Mouse (Mus musculus): ENCODE measurements around the gene Arhgef15. TPM values are rescaled to one million over a fixed set of nuclear protein-coding genes. Genes with fewer than 3 reads are reported as not detected.

Arhgef15 gene
- polyA plus RNA-seq, 1 experiment: 3.7 TPM

- H3K36me3 ChIP-seq (ENCODE audit: control insufficient read depth, insufficient read depth, low read length): peaks cover 5% of the 10 kb centered on the region
- no peak for TF ChIP-seq CTCF (IDR thresholded peaks at IDR 0.05; ENCODE audit: control insufficient read depth, insufficient read depth, insufficient replicate concordance, low read depth, low read length)
- TF ChIP-seq POLR2A (IDR thresholded peaks at IDR 0.05; ENCODE audit: control insufficient read depth, low read depth, low read length): no peak
Observed at GRCm38 (mm10) chr11:68905138-68905531, 52.1 kb downstream of the Arhgef15 start.

GRCm38 (mm10) chr11:68904375-68905137 is 52.7 kb downstream of the Arhgef15 start:
- no peak for TF ChIP-seq POLR2A (IDR thresholded peaks at IDR 0.05; ENCODE audit: control insufficient read depth, low read depth, low read length)
- no peak for TF ChIP-seq CTCF (IDR thresholded peaks at IDR 0.05; ENCODE audit: control insufficient read depth, insufficient read depth, insufficient replicate concordance, low read depth, low read length)
- Histone ChIP-seq H3K27ac (ENCODE audit: control insufficient read depth, insufficient read depth, low read depth, low read length) (no peak overlapping the region), H3K4me1 (ENCODE audit: control insufficient read depth, insufficient read depth, low read length) (peaks cover 2% of the 10 kb centered on the region; the same call in 1 of the 2 replicates), H3K4me3 (ENCODE audit: control insufficient read depth, low read depth, low read length) (no peak overlapping the region), H3K36me3 (ENCODE audit: control insufficient read depth, insufficient read depth, low read length) (peaks cover 5% of the 10 kb centered on the region), H3K27me3 (ENCODE audit: control insufficient read depth, insufficient read depth, low read length) (no peaks in the 10 kb centered on the region)

More at GRCm38 (mm10) chr11:68905138-68905531, 52.1 kb downstream of the Arhgef15 start:
- Histone ChIP-seq H3K27me3 (ENCODE audit: control insufficient read depth, insufficient read depth, low read length) (no peaks in the 10 kb centered on the region), H3K4me1 (ENCODE audit: control insufficient read depth, insufficient read depth, low read length) (peaks cover 2% of the 10 kb centered on the region; the same call in 1 of the 2 replicates), H3K27ac (ENCODE audit: control insufficient read depth, insufficient read depth, low read depth, low read length) (no peak overlapping the region), H3K4me3 (ENCODE audit: control insufficient read depth, low read depth, low read length) (no peak overlapping the region)

GRCm38 (mm10) chr11:68903775-68904174 is 53.5 kb downstream of the Arhgef15 start:
- H3K27ac ChIP-seq (ENCODE audit: control insufficient read depth, insufficient read depth, low read depth, low read length): no peak overlapping the region
- H3K36me3 ChIP-seq (ENCODE audit: control insufficient read depth, insufficient read depth, low read length): peaks cover 5% of the 10 kb centered on the region
- no peak for TF ChIP-seq POLR2A (IDR thresholded peaks at IDR 0.05; ENCODE audit: control insufficient read depth, low read depth, low read length)
- TF ChIP-seq CTCF (IDR thresholded peaks at IDR 0.05; ENCODE audit: control insufficient read depth, insufficient read depth, insufficient replicate concordance, low read depth, low read length): no peak
- H3K27me3 ChIP-seq (ENCODE audit: control insufficient read depth, insufficient read depth, low read length): no peaks in the 10 kb centered on the region
- peaks cover 2% of the 10 kb centered on the region; the same call in 1 of the 2 replicates for H3K4me1 ChIP-seq (ENCODE audit: control insufficient read depth, insufficient read depth, low read length)
- no peak overlapping the region for H3K4me3 ChIP-seq (ENCODE audit: control insufficient read depth, low read depth, low read length)

- Histone ChIP-seq H3K27ac (ENCODE audit: control insufficient read depth, insufficient read depth, low read depth, low read length) (no peak overlapping the region), H3K4me3 (ENCODE audit: control insufficient read depth, low read depth, low read length) (0 out of 2 replicates have a peak overlapping the region, but pooled peaks have one; percentile 3), H3K27me3 (ENCODE audit: control insufficient read depth, insufficient read depth, low read length) (no peaks in the 10 kb centered on the region), H3K4me1 (ENCODE audit: control insufficient read depth, insufficient read depth, low read length) (peaks cover 2% of the 10 kb centered on the region; the same call in 1 of the 2 replicates), H3K36me3 (ENCODE audit: control insufficient read depth, insufficient read depth, low read length) (peaks cover 5% of the 10 kb centered on the region)
- TF ChIP-seq POLR2A (IDR thresholded peaks at IDR 0.05; ENCODE audit: control insufficient read depth, low read depth, low read length) (no peak), CTCF (IDR thresholded peaks at IDR 0.05; ENCODE audit: control insufficient read depth, insufficient read depth, insufficient replicate concordance, low read depth, low read length) (no peak)
Observed at GRCm38 (mm10) chr11:68902823-68903222, 54.5 kb downstream of the Arhgef15 start.

GRCm38 (mm10) chr11:68902367-68902766 is 54.9 kb downstream of the Arhgef15 start:
- H3K27me3 ChIP-seq (ENCODE audit: control insufficient read depth, insufficient read depth, low read length): no peaks in the 10 kb centered on the region
- TF ChIP-seq CTCF (IDR thresholded peaks at IDR 0.05; ENCODE audit: control insufficient read depth, insufficient read depth, insufficient replicate concordance, low read depth, low read length) (no peak), POLR2A (IDR thresholded peaks at IDR 0.05; ENCODE audit: control insufficient read depth, low read depth, low read length) (no peak)
- peaks cover 2% of the 10 kb centered on the region; the same call in 1 of the 2 replicates for H3K4me1 ChIP-seq (ENCODE audit: control insufficient read depth, insufficient read depth, low read length)
- H3K36me3 ChIP-seq (ENCODE audit: control insufficient read depth, insufficient read depth, low read length): peaks cover 5% of the 10 kb centered on the region
- no peak overlapping the region; the same call in 1 of the 2 replicates for H3K27ac ChIP-seq (ENCODE audit: control insufficient read depth, insufficient read depth, low read depth, low read length)
- peak overlapping the region; percentile 99 for H3K4me3 ChIP-seq (ENCODE audit: control insufficient read depth, low read depth, low read length)

- Histone ChIP-seq H3K4me3 (ENCODE audit: control insufficient read depth, low read depth, low read length) (peak overlapping the region; percentile 99), H3K27ac (ENCODE audit: control insufficient read depth, insufficient read depth, low read depth, low read length) (peak overlapping the region; percentile 88), H3K27me3 (ENCODE audit: control insufficient read depth, insufficient read depth, low read length) (no peaks in the 10 kb centered on the region), H3K36me3 (ENCODE audit: control insufficient read depth, insufficient read depth, low read length) (peaks cover 5% of the 10 kb centered on the region), H3K4me1 (ENCODE audit: control insufficient read depth, insufficient read depth, low read length) (peaks cover 2% of the 10 kb centered on the region; the same call in 1 of the 2 replicates)
- TF ChIP-seq POLR2A (IDR thresholded peaks at IDR 0.05; ENCODE audit: control insufficient read depth, low read depth, low read length) (no peak), CTCF (IDR thresholded peaks at IDR 0.05; ENCODE audit: control insufficient read depth, insufficient read depth, insufficient replicate concordance, low read depth, low read length) (no peak)
Observed at GRCm38 (mm10) chr11:68902047-68902364, 55.3 kb downstream of the Arhgef15 start.

GRCm38 (mm10) chr11:68901351-68902046 is 55.8 kb downstream of the Arhgef15 start, which contains the start of gene Rpl26:
Rpl26 (plus strand) TSS chr11:68901583.
- peak; percentile 96; the same call in 1 of the 2 replicates for TF ChIP-seq CTCF (IDR thresholded peaks at IDR 0.05; ENCODE audit: control insufficient read depth, insufficient read depth, insufficient replicate concordance, low read depth, low read length)
- peak; percentile 94 for TF ChIP-seq POLR2A (IDR thresholded peaks at IDR 0.05; ENCODE audit: control insufficient read depth, low read depth, low read length)
- Histone ChIP-seq H3K4me1 (ENCODE audit: control insufficient read depth, insufficient read depth, low read length) (peaks cover 2% of the 10 kb centered on the region; the same call in 1 of the 2 replicates), H3K27ac (ENCODE audit: control insufficient read depth, insufficient read depth, low read depth, low read length) (peak within 1 kb of the TSS; percentile 88), H3K36me3 (ENCODE audit: control insufficient read depth, insufficient read depth, low read length) (peaks cover 5% of the 10 kb centered on the region), H3K4me3 (ENCODE audit: control insufficient read depth, low read depth, low read length) (peak within 1 kb of the TSS; percentile 99), H3K27me3 (ENCODE audit: control insufficient read depth, insufficient read depth, low read length) (no peaks in the 10 kb centered on the region)

Measured in testis, adult 2 months (tissue).